Mouse (Mus musculus) T-cell, adult 2 months (primary cell): ENCODE measurements around the gene Tex14.

Source experiments
- DNase-seq: peaks from one replicate; pipeline ENCODE4 v3.0.0; 2022; ENCODE audit warnings: low spot score

Gene Tex14

DNA sequence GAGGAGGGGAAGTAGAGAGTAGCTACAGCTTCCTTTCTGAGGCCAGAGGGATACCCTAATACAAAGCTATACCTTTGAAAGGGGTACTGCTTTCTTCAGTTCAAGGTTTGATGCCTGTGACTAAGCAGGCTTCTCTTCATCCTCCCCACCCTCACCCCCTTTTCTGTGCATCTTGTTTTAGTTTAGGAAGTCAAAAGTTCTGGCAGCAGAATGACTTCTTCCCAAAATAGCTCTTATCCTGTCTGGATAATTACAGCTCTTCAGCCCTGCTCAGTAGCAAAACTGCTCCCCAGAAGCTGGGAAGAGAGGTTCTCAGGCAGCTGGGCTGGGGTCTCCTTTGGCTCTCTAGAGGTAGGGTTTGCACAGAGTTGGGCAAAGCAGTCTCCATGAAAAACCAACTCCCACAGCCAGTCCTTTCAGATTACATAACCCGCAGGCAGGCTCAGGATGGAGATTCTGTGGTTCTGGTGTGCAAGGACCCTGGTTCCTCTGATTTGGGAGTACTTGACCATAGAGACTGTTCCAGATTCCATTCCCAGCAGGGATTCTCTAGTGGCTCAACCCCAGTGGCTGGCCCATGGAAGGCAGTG, 166.6 kb downstream of the Tex14 start:
- DNase-seq: no peak

DNA sequence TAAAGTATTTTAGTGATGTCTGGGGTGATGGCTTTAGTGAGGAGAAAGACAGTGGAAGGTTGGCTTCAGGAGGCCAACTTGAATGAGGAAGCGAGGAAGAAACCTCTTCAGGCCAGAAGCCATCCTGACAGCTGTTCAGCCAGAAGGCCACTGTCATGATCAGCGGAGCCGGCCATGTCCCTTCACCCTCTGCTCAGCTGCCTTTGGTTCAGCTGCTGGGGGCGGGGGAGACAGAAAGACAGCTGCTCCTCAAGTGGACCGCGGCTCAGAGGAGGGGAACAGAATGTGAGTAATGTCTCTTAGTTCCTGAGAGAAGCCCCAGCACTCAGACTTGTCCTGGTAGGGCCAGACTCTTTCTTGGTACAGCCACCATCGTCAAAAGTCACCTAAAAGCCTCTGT, 168.9 kb downstream of the Tex14 start:
- no peak for DNase-seq

DNA sequence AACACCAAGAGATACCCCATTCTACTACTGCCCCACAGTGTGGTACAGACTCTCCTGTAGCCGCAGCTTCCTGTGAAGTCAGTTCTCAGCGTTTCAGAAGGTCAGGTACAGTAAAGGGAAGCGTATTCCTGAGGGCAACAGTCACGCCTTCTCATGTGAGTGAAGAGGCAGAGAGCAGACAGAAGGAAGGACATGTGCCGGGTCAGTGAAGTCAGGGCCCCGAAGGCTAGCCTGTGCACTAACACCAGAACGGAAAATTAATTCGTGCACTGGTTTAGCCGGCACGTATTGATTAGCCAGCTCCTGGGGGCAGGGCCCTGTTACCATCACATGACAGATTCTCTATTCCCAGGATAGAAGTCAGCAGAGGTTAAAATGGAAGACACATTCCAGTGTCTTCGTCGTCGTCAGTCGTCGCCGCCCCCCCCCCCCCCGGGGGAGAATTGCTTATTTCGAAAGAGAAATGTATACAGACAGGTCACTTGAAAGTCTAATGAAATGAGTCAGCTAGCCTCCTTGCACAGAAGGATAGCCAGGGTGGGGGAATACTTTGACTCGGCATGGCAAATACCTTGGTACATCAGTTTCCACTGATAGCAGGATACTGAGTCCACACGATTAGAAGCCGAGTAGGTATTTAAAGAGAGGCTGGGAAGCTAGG, 169.8 kb downstream of the Tex14 start:
- no peak for DNase-seq

- no peak for DNase-seq
Measured at GRCm38 (mm10) chr11:87577601-87578248, 172.9 kb downstream of the Tex14 start.

GRCm38 (mm10) chr11:87578249-87578962, 173.5 kb downstream of the Tex14 start:
- DNase-seq: peak; percentile 39

DNA sequence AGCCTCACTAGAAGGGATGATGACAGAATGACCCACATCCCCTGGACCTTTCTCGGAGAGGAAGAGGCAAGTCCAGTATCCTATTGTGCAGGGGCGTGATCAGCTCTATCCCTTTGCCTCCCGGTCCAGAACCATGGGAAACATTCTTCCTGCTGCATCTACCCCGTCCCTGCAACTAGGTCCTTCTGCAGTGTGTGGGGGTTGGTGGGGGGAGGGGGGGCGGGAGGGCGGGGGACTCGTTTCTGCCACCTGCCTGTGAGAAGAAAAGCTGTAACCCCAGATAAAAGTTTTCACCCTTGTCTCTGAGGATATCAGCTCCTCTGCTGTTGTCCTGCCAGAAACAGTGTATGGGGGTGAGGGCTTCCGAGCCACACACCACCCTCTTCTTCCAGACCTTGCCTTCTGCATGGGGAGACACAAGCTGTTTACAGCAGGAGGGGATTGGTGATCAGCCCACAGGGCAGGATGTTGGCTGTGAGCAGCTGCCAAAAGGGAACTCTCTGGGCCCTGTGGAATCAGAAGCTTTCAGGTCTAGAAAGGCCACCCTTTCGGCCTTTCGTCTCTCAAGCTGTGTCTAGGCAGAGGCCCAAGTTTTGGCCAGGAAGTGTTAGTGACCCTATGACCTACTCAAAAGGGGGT, 174.2 kb downstream of the Tex14 start:
- DNase-seq: no peak

DNA sequence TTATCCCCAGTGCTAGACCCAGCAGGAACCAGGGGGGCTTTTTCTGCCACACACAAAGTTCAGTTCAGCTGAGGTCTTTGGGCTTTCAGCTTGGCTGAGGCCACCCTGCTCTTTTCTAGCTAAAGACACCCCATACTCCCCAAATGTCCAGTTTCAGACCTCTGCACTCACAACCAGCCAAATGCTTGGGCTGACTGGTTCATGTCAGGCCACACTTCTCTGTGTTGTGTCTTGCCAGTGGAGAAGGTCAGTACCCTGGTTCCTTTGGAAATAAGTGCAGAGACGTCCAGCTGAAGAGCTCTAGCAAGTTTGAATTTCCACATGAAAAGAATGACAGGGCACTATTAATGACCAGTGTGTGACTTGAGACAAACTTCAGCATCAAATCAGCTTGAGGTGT, 174.8 kb downstream of the Tex14 start:
- DNase-seq: no peak

- DNase-seq: no peak
Measured at GRCm38 (mm10) chr11:87580543-87581085, 175.7 kb downstream of the Tex14 start.

- no peak for DNase-seq
Measured at GRCm38 (mm10) chr11:87581161-87581865, 176.4 kb downstream of the Tex14 start.

DNA sequence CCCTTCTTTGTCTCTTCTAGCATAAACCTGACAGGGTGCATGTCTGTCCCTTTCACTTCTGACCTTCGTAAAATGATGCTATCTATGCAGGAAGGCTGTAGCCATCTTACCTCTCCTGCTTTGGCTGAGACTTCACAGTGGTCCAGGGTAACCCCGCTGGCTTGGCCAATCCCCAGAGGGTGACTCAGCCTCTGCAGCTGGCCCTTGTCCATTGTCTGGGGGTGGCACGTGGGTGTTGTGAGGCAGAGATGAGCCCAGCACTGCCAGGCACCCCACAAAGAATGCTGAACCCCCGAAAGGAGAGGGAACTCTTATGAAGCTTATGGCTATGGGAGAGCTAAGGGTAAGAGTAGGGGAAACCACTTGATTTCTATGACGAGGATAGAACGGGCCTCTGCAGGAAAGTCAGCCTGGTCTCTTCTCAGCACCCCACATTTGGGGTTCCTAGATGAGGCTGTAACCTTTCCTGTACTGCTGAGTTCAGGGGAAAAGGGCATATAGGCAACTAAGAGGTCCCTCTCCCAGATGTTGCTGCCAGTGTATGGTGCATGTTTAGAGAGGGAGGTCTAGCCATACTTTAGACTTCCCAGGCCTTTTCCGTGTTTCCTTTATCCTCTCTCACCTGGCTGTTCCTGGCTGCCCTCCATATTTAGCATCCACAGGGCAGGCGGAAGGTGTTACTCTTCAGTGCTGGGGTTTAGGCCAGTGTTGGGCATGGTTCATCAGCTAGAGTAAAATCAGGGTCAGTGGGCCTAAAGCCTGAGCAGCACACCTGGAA, 177.3 kb downstream of the Tex14 start:
- DNase-seq: no peak

DNA sequence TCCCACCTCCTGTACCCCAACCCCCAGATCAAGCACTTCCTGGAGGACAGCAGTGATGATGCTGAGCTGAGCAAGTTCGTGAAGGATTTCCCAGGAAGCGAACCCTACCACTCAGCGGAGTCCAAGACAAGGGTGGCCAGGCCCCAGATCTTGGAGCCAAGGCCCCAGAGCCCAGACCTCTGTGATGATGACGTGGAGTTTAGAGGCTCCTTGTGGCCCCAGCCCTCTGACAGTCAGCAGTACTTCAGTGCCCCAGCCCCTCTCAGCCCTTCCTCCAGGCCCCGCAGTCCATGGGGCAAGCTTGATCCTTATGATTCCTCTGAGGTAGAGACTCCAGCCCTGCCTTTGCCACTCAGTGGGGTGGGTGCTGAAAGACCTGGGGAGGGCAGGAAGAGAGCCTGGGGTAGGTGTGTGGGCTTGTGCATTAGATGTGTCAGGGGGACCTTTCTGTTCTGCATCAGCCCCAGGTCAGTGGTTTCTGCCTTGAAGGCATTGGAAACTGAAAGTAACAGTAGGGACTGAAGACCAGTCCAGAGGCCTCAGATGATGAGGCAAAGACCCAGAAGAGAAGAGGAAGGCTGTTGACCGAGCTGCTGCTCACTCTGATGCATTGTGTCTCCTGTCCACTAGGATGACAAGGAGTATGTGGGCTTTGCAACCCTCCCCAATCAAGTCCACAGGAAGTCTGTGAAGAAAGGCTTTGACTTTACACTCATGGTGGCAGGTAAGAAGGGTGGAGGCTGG, 178.6 kb downstream of the Tex14 start:
- no peak for DNase-seq

DNA sequence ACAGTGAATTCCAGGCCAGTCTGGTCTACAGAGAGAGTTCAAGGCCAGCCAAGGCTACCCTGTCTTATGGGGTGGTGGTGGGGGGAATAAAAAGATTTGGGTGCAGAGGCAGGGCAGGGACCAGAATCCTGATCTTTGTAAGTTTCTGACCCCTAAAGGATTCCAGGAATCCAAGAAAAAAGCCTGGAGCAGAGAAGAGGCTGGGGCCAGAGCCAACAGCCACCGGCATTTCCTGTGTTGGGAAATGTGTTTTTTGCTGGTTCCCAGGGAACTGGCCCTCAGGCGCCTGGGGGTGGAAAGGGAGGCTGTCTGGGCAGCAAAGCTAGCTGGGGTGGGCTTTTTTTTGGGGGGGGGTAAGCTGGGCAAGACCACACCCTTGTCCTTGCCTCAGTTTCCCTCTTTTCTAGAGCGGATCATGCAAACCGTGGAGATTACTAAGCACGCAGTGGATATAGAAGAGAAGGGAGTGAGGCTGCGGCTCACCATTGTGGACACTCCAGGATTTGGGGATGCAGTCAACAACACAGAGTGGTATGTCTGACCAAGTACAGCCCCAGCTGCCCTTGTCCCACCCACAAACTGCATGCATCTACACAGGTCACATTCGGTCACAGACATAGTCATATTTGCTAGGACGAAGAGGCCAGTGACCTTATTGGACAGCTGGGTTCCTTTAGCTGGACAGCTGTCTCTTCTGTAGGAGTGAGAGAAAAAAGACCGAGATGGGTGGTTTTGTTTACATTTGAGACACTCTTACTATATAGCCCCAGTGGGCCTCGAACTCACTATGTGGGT, 180.0 kb downstream of the Tex14 start:
- DNase-seq: no peak

DNA sequence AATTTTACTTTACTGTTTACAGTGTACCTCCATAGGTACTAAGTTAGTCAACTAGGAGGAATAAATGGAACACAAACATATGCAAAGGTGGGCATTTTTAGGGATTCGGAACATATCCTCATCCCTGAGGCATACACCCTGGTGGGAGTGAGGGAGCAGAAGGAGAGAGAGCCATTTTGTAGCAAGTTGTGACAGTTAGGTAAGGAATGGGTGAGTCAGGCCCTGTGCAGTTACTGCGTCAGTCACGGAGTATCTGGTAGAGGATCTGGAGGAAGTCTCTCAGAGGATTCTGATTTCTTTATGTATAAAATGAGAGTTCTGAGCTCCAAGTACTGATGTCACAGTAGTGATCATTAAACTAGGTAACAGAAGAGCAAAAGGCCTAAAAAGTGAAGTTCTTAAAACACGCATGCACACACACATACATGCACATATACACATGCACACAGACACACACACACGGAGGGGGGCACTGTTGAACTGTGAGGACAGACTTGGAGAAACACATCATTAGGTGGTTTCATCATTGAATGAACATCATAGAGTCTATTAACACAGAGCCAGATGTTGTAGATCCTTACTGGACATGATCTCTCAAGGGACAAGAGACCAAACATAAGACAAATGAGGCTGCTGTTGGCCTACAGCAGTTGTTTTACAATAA, 182.5 kb downstream of the Tex14 start:
- DNase-seq: no peak

- DNase-seq: no peak
Measured at GRCm38 (mm10) chr11:87589605-87590004, 184.7 kb downstream of the Tex14 start.

- DNase-seq: peak; percentile 14
Measured at GRCm38 (mm10) chr11:87590841-87591525, 186.1 kb downstream of the Tex14 start.

GRCm38 (mm10) chr11:87591526-87592353, 186.9 kb downstream of the Tex14 start, which contains the start of gene Mtmr4:
Mtmr4 (plus strand) TSS chr11:87592162.
- DNase-seq: peak; percentile 100

DNA sequence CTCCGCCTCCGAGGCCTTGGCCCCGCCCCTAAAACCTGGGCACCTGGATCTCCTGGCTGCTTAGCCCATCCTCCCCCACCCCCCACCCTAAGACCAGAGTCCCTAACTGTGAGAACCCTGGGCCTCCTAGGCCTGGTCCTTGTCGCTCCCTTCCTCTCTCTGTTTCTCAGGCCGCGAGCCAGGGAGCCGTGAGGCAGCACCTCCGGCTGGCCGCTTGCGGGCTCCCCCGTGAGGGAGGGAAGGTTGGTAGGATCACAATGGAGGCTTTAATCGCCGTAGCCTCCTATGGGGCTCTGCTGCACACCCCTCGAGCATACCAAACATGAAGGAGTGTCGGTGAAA, 187.5 kb downstream of the Tex14 start:
- no peak for DNase-seq
